Mouse (Mus musculus) ES-E14 (cell line): Measurements from ENCODE around the gene Lama2.

Experiments used
- CHD2 ChIP-seq: IDR thresholded peaks from 2 replicates; pipeline ENCODE4 v1.6.1; 2014; ENCODE audit warnings: mild to moderate bottlenecking, low read depth, low read length, inconsistent platforms
- MAFK ChIP-seq: IDR thresholded peaks from 2 replicates; pipeline ENCODE4 v1.6.1; 2014; ENCODE audit warnings: mild to moderate bottlenecking, low read depth, low read length, inconsistent platforms; ENCODE audit not compliant: insufficient read depth
- ZC3H11A ChIP-seq: IDR thresholded peaks from 2 replicates; pipeline ENCODE4 v1.6.1; 2012; ENCODE audit warnings: low read depth, mild to moderate bottlenecking, inconsistent platforms, low read length, borderline replicate concordance
- ZNF384 ChIP-seq: IDR thresholded peaks from 2 replicates; pipeline ENCODE4 v1.6.1; 2012; ENCODE audit warnings: low read depth, low read length, inconsistent platforms

DNA sequence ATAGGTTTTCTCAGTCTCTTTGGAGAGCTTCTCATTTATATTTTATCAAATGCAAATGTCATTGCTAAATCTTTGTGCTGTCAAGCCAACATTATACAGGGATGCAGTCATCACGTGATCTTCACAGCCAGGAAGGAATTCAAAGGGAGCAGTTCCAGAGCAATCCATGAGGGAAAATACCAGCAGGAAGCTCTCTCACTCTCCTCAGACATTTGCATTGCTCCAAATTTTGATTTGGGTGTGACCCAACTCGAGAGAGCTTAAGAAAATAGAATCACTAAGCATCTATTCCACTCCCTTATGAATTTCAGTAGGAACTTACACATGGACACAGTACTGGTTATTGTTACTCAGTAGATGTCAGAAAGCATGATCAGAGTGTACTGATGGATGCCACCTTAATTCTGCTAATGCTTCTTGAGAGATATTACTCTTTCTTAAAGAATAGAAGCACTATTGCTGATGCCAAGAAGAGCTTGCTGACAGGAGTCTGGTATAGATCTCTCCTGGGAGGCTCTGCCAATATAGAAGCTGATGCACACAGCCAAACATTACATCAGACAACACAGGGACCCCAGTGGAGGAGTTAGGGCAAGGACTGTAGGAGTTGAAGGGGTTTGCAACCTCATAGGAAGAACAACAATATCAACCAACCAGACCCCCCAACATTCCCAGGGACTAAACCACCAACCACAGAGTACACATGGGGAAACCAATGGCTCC, 236.5 kb downstream of the Lama2 start:
- no peak for TF ChIP-seq ZNF384
- no peak for TF ChIP-seq ZC3H11A
- TF ChIP-seq CHD2: no peak
- no peak for TF ChIP-seq MAFK
